Mouse (Mus musculus): ENCODE data around the gene Surf6. TPM values are rescaled to one million over a fixed set of nuclear protein-coding genes. Genes with fewer than 3 reads are reported as not detected.

The Surf6 gene
- polyA plus RNA-seq, 1 experiment from 2014 or later: 16.3 TPM

DNA sequence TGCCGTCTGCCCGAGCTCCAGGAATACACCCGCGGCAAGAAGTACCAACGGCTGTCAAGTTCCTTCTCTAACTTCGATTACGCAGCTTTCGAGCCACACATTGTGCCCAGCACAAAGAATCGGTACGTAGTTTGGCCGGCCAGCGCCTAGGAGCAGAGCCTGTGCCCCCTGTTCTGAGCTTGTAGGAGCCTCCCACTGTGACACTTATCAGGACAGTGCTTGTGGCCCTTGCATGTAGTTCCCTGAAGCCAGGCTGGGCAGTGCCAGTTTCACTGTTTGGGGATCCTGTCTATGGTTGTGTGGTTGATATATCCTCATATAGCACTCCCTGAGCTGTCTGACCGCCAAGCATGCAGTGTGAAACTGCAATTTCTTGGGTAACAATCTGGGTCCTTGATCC, 14.1 kb upstream of the Surf6 start:
- H3K27me3 ChIP-seq (ENCODE audit: control insufficient read depth, insufficient read depth, low read length): no peaks in the 10 kb centered on the region
- H3K9me3 ChIP-seq (replicated peaks; ENCODE audit: control insufficient read depth, low read length): no peaks in the 10 kb centered on the region
- ATAC-seq (replicated peaks; ENCODE audit: insufficient number of reproducible peaks, low FRiP score, low TSS enrichment, low read depth): 0 out of 2 replicates have a peak, but pooled peaks have one; percentile 4
- H3K36me3 ChIP-seq (replicated peaks; ENCODE audit: control insufficient read depth, insufficient read depth, low read depth, low read length): peaks cover 18% of the 10 kb centered on the region
- peak overlapping the region; percentile 75 for H3K4me2 ChIP-seq (ENCODE audit: low read depth, low read length)
- no peak for DNase-seq (ENCODE audit: low spot score)
- peak overlapping the region; percentile 47; the same call in 1 of the 2 replicates for H3K27ac ChIP-seq (replicated peaks; ENCODE audit: low read depth, low read length)
- peak overlapping the region; percentile 75 for H3K4me3 ChIP-seq (ENCODE audit: low read depth, low read length)
- peak overlapping the region; percentile 64 for H3K9ac ChIP-seq (replicated peaks; ENCODE audit: low read length)
- WGBS: 4% methylated on average over 13 of the region's 13 CpGs
- H3K4me1 ChIP-seq (ENCODE audit: control insufficient read depth, insufficient read depth, low read length): 0 out of 2 replicates have a peak, but pooled peaks cover 2% of the 10 kb centered on the region

DNA sequence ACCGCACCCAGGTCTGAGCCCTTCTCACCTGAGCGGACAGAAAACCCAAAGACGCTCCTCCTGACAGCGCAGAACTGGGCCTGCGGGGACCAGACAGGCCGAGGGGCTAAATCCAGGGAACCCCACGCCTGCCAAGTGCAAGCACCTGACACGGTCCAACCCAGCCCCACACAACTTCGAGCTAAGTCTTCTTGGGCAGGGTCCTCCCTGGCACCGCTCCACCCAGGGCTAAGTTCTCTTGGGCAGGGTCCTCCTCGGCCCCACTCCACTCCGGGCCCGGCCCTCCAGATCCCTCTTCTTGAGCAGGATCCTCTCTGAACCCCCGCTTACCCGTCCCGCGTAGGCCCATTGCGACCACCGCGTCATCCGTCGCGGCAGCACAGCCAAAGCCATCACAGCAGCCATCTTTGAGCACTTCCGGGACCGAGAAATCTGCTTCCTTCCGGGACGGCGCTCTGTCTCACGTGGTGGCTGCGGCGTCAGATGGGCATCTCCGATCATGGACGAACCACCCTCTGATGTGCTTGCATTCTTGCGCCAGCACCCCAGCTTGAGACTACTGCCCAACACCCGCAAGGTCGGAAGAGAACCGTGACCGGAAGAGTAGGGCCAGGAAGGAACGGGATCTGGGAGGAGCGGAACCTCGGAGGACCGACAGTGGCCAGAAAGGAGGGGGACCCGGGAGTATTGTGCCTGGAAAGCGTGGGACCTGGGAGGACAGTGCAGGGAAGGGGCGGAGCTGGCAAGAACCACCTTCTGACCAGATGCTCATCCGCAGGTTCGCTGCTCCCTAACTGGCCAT, 13.4 kb upstream of the Surf6 start, which contains the start of the genes Surf2 and Surf1:
Gene Surf2, plus strand, starts transcription at position 441 of the 802 bp plus-strand sequence.
Gene Surf1, minus strand, starts transcription at position 604 of the 802 bp plus-strand sequence.
- H3K4me2 ChIP-seq (ENCODE audit: low read depth, low read length): peak within 1 kb of the TSS; percentile 75
- 0 out of 2 replicates have a peak, but pooled peaks cover 2% of the 10 kb centered on the region for H3K4me1 ChIP-seq (ENCODE audit: control insufficient read depth, insufficient read depth, low read length)
- DNase-seq (ENCODE audit: low spot score) (peak; percentile 86), ATAC-seq (replicated peaks; ENCODE audit: insufficient number of reproducible peaks, low FRiP score, low TSS enrichment, low read depth) (peak; percentile 42; the same call in 1 of the 2 replicates)
- H3K27me3 ChIP-seq (ENCODE audit: control insufficient read depth, insufficient read depth, low read length): no peaks in the 10 kb centered on the region
- no peaks in the 10 kb centered on the region for H3K9me3 ChIP-seq (replicated peaks; ENCODE audit: control insufficient read depth, low read length)
- H3K4me3 ChIP-seq (ENCODE audit: low read depth, low read length): peak within 1 kb of the TSS; percentile 75
- peak within 1 kb of the TSS; percentile 47; the same call in 1 of the 2 replicates for H3K27ac ChIP-seq (replicated peaks; ENCODE audit: low read depth, low read length)
- WGBS: 2% methylated on average over 47 of the region's 47 CpGs
- H3K36me3 ChIP-seq (replicated peaks; ENCODE audit: control insufficient read depth, insufficient read depth, low read depth, low read length): peaks cover 18% of the 10 kb centered on the region
- H3K9ac ChIP-seq (replicated peaks; ENCODE audit: low read length): peak within 1 kb of the TSS; percentile 64

DNA sequence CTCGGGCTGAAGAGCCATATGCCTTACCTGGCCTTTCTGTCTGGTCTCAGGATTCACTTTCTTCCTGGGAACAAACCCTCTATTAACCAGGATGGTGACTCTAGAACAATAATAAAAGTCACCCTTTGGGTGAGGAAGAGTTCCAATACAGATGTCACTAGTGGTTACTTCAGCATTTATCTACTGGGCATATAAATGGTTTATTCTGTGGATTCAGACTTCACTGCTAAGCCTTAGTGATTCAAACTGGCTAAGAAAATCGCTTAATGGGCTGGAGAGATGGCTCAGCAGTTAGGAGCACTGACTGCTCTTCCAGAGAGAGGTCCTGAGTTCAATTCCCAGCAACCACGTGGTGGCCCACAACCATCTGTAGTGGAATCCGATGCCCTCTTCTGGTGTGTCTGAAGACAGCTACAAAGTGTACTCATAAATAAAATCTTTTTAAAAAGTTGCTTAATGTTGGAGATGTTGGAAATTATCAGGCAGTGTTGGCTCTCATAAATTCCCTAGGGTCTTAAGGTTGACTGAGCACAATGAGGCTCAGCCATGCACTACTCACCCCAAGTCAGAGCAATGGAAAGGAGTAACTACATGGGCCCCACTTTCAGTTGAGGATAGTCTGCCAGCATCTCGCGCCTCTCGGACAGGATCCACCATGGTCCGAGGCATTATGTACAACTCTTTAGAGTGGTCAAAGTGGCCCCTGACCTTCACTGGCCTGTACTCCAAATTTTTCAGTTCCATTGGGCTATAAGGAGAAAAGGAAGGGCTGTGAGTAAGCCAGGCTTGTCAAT, 11.7 kb upstream of the Surf6 start:
- Histone ChIP-seq H3K4me3 (ENCODE audit: low read depth, low read length) (no peak overlapping the region), H3K9ac (replicated peaks; ENCODE audit: low read length) (no peak overlapping the region), H3K9me3 (replicated peaks; ENCODE audit: control insufficient read depth, low read length) (no peaks in the 10 kb centered on the region), H3K4me1 (ENCODE audit: control insufficient read depth, insufficient read depth, low read length) (0 out of 2 replicates have a peak, but pooled peaks cover 2% of the 10 kb centered on the region), H3K4me2 (ENCODE audit: low read depth, low read length) (no peak overlapping the region), H3K27ac (replicated peaks; ENCODE audit: low read depth, low read length) (no peak overlapping the region), H3K36me3 (replicated peaks; ENCODE audit: control insufficient read depth, insufficient read depth, low read depth, low read length) (peaks cover 16% of the 10 kb centered on the region), H3K27me3 (ENCODE audit: control insufficient read depth, insufficient read depth, low read length) (no peaks in the 10 kb centered on the region)
- DNase-seq (ENCODE audit: low spot score) (no peak), ATAC-seq (replicated peaks; ENCODE audit: insufficient number of reproducible peaks, low FRiP score, low TSS enrichment, low read depth) (no peak)
- WGBS: 62% methylated on average over 8 of the region's 8 CpGs

DNA sequence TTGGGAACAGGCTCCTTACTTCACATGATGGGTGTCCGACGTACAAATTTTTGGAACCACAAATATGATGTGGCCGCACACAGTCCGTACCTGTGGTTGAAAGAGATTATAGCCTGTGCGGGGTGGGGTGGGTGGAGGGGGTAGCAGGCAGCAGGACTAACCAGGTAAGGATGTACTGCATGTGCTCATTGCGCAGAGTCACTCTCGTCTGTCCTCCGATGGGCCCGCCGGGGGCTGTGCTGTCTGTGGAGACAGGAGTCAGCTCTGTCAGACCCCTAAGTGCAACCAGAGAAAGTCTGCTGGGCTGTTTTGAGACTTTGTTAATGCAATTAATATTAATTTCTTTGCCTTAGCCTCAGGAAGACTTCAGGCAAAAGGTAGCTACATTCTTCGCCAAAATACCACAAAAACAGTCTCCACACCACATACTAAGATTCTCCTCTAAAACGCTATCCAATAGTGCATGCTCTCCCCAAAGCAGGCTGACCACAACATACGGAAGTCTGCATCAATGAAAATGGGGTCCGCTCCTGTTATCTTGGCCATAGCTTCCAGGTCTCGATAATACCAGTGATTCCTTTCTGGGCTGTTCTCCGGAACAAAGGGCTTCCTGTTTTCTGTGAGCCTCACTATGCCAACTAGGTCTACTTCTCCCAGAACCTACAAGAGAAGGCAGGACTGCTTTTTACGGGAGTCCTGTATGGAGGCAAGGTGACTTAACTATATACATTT, 10.9 kb upstream of the Surf6 start:
- 82% methylated on average over 17 of the region's 17 CpGs for WGBS
- Histone ChIP-seq H3K36me3 (replicated peaks; ENCODE audit: control insufficient read depth, insufficient read depth, low read depth, low read length) (peaks cover 12% of the 10 kb centered on the region), H3K4me1 (ENCODE audit: control insufficient read depth, insufficient read depth, low read length) (0 out of 2 replicates have a peak, but pooled peaks cover 2% of the 10 kb centered on the region)

DNA sequence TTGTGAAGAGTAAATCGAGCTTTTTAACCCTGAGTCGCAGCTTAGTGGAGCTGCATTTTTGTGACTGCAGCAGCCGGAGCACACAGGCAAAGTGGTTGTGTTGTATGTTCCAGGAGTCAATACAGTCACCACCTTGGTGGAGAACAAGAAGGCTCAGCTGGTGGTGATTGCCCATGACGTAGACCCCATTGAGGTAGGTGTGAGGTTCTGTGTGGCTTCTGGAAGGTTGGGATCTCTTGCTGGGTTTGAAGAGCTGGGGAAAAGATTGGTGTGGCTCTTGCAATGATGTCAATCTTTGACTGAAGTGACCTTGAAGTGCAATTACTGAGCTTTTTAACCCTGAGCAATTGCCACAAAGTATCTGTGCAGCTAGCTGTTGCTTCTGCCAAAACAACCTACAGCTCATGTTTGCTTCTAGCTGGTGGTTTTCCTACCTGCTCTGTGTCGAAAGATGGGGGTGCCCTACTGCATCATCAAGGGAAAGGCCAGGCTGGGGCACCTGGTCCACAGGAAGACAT, 9.6 kb upstream of the Surf6 start:
- no peak for ATAC-seq (replicated peaks; ENCODE audit: insufficient number of reproducible peaks, low FRiP score, low TSS enrichment, low read depth)
- H3K27ac ChIP-seq (replicated peaks; ENCODE audit: low read depth, low read length): no peak overlapping the region

More for the DNA sequence above, 10.9 kb upstream of the Surf6 start:
- Histone ChIP-seq H3K4me3 (ENCODE audit: low read depth, low read length) (no peak overlapping the region), H3K27ac (replicated peaks; ENCODE audit: low read depth, low read length) (no peak overlapping the region), H3K4me2 (ENCODE audit: low read depth, low read length) (no peak overlapping the region), H3K9ac (replicated peaks; ENCODE audit: low read length) (no peak overlapping the region), H3K27me3 (ENCODE audit: control insufficient read depth, insufficient read depth, low read length) (no peaks in the 10 kb centered on the region), H3K9me3 (replicated peaks; ENCODE audit: control insufficient read depth, low read length) (no peaks in the 10 kb centered on the region)
- no peak for DNase-seq (ENCODE audit: low spot score)
- ATAC-seq (replicated peaks; ENCODE audit: insufficient number of reproducible peaks, low FRiP score, low TSS enrichment, low read depth): no peak

DNA sequence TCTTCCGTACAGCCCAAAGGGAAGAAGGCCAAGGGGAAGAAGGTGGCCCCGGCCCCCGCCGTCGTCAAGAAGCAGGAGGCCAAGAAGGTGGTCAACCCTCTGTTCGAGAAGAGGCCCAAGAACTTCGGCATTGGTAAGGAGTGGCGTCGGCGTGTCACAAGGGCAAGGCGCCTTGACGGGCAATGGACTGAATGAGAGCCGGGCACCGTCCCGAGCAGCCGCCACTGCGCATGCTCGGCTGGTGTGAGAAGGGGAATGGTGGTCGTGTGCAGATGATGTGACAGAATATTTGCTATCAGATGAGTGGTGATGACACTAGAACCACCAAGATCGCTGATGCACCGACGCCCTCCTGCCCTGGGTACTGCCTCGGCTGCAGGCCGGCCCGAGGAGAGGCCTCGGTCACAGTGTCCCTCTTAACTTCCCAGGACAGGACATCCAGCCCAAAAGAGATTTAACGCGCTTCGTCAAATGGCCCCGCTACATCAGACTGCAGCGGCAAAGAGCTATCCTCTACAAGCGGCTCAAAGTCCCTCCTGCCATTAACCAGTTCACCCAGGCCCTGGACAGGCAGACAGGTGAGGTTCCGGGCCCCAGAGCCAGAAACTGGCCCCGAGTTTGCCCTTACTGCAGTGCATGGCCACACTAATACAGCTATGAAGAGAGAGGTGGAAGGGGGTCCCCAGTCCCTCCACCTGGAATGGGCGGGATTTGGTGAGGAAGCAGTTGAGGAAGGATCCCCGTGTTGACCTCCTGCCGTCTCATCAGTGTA, 8.5 kb upstream of the Surf6 start:
- ATAC-seq (replicated peaks; ENCODE audit: insufficient number of reproducible peaks, low FRiP score, low TSS enrichment, low read depth): peak; percentile 26; the same call in 1 of the 2 replicates
- Histone ChIP-seq H3K27me3 (ENCODE audit: control insufficient read depth, insufficient read depth, low read length) (no peaks in the 10 kb centered on the region), H3K27ac (replicated peaks; ENCODE audit: low read depth, low read length) (peak overlapping the region; percentile 72), H3K4me2 (ENCODE audit: low read depth, low read length) (peak overlapping the region; percentile 79), H3K9me3 (replicated peaks; ENCODE audit: control insufficient read depth, low read length) (no peaks in the 10 kb centered on the region), H3K4me1 (ENCODE audit: control insufficient read depth, insufficient read depth, low read length) (no peaks in the 10 kb centered on the region), H3K9ac (replicated peaks; ENCODE audit: low read length) (peak overlapping the region; percentile 92), H3K4me3 (ENCODE audit: low read depth, low read length) (peak overlapping the region; percentile 87), H3K36me3 (replicated peaks; ENCODE audit: control insufficient read depth, insufficient read depth, low read depth, low read length) (peaks cover 14% of the 10 kb centered on the region)
- 1% methylated on average over 37 of the region's 37 CpGs for WGBS
- peak; percentile 61 for DNase-seq (ENCODE audit: low spot score)

More for the DNA sequence above, 9.6 kb upstream of the Surf6 start:
- Histone ChIP-seq H3K4me1 (ENCODE audit: control insufficient read depth, insufficient read depth, low read length) (0 out of 2 replicates have a peak, but pooled peaks cover 1% of the 10 kb centered on the region), H3K27me3 (ENCODE audit: control insufficient read depth, insufficient read depth, low read length) (no peaks in the 10 kb centered on the region), H3K36me3 (replicated peaks; ENCODE audit: control insufficient read depth, insufficient read depth, low read depth, low read length) (peaks cover 14% of the 10 kb centered on the region), H3K4me2 (ENCODE audit: low read depth, low read length) (peak overlapping the region; percentile 79), H3K9ac (replicated peaks; ENCODE audit: low read length) (peak overlapping the region; percentile 92), H3K9me3 (replicated peaks; ENCODE audit: control insufficient read depth, low read length) (no peaks in the 10 kb centered on the region), H3K4me3 (ENCODE audit: low read depth, low read length) (peak overlapping the region; percentile 87)
- 73% methylated on average over 5 of the region's 5 CpGs for WGBS
- DNase-seq (ENCODE audit: low spot score): no peak

All from embryonic facial prominence, embryonic 11.5 days (tissue).